Mouse (Mus musculus) cortical plate, adult 2 months (tissue): ENCODE data around the gene Hscb. TPM values are rescaled to one million over a fixed set of nuclear protein-coding genes. Genes with fewer than 3 reads are reported as not detected.

ENCODE experiments used
- H3K27ac ChIP-seq: fragments of 200-500 bp; 2 replicates; pipeline ENCODE4 v1.5.1; 2012; ENCODE audit warnings: low read length, control low read depth, inconsistent platforms; ENCODE audit not compliant: insufficient read depth
- H3K4me1 ChIP-seq: fragments of 200-500 bp; 2 replicates; pipeline ENCODE4 v1.6.1; 2011; ENCODE audit warnings: low read length; ENCODE audit not compliant: control insufficient read depth, insufficient read depth
- H3K4me3 ChIP-seq: fragments of 200-500 bp; 2 replicates; pipeline ENCODE4 v1.5.1; 2011; ENCODE audit warnings: mild to moderate bottlenecking, low read length, control low read depth; ENCODE audit not compliant: insufficient read depth
- CTCF ChIP-seq: fragments of 200-500 bp; IDR thresholded peaks from 2 replicates; pipeline ENCODE4 v1.5.1; 2011; ENCODE audit warnings: mild to moderate bottlenecking, control low read depth, low read length; ENCODE audit not compliant: insufficient read depth; ENCODE audit errors: extremely low read depth
- POLR2A ChIP-seq: fragments of 200-500 bp; IDR thresholded peaks from 2 replicates; pipeline ENCODE4 v1.6.1; 2011; ENCODE audit warnings: mild to moderate bottlenecking, low read length, control low read depth; ENCODE audit not compliant: insufficient read depth; ENCODE audit errors: extremely low read depth
- polyA plus RNA-seq: library from polyadenylated mRNA; depleted of rRNA; stranded (reverse); fragments of >200 nt; gene quantifications from 2 replicates; pipeline ENCODE4 v1.2.3, GENCODE M21; 2012

Hscb gene
- polyA plus RNA-seq, 1 experiment: 15.3 TPM

DNA sequence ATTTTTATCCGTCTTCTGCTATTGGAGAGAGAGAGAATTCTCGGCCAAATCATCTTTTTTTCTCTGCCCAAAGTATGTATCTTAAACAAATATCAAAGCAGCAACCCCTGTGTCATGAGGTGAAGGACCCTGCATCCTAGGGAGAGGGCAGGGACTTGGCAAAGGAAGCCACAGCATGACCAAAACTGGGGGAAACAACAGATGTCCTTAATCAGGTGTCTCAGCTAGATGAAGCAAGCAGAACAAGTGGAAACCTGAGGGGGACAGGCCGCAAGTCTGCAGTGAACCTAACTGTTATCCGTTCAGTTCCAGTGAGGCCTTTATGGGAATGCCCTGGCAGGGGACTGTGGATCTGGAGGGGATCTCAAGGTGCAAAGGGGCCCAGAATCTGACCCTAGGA, 32.1 kb downstream of the Hscb start:
- 0 out of 2 replicates have a peak overlapping the region, but pooled peaks have one; percentile 33 for H3K27ac ChIP-seq
- H3K4me1 ChIP-seq: peaks cover 5% of the 10 kb centered on the region; the same call in 1 of the 2 replicates
- H3K4me3 ChIP-seq: peak overlapping the region; percentile 49; the same call in 1 of the 2 replicates
- TF ChIP-seq CTCF: no peak
- no peak for TF ChIP-seq POLR2A

DNA sequence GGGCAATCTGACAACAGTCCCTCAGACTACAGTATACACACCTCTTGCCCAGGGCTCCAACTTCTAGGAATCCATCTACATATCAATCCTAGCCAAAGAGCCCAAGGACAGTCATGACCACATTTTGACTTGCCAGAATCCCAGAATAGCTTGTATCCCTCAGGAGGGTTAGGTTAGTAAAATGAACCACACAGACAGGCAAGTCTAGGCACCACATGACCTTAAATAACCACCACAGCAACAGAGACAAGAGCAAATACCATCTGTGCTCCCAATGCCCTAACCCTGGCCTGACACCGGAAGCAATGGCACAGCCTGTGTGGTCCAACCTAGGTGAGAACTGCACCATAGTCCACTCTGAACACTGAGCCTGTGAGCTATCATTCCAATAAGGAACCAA, 32.9 kb downstream of the Hscb start:
- Histone ChIP-seq H3K4me1 (peaks cover 5% of the 10 kb centered on the region; the same call in 1 of the 2 replicates), H3K4me3 (no peak overlapping the region)
- TF ChIP-seq CTCF (no peak), POLR2A (no peak)

DNA sequence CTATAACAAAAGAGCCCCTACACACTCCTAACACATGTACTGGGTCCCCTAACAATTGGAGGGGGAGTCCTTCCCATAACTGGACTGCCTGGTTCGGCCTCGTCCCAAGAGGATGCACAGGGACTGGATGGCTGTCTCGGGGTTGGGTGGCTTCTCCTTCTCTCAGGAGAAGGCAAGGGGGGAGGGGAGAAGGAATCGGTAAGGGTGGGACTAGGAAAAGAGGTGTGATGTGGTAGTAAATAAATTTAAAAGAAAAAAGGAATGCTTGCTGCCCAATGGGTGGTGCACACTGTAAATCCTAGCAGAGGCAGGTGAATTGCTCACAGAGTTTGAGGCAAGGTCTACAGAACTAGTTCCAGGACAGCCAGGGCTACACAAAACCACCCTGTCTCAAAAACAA, 33.4 kb downstream of the Hscb start:
- no peak overlapping the region for H3K27ac ChIP-seq
- no peak for TF ChIP-seq CTCF
- no peak for TF ChIP-seq POLR2A
- peaks cover 5% of the 10 kb centered on the region; the same call in 1 of the 2 replicates for H3K4me1 ChIP-seq
- no peak overlapping the region for H3K4me3 ChIP-seq

More for the DNA sequence above, 32.9 kb downstream of the Hscb start:
- H3K27ac ChIP-seq: no peak overlapping the region

DNA sequence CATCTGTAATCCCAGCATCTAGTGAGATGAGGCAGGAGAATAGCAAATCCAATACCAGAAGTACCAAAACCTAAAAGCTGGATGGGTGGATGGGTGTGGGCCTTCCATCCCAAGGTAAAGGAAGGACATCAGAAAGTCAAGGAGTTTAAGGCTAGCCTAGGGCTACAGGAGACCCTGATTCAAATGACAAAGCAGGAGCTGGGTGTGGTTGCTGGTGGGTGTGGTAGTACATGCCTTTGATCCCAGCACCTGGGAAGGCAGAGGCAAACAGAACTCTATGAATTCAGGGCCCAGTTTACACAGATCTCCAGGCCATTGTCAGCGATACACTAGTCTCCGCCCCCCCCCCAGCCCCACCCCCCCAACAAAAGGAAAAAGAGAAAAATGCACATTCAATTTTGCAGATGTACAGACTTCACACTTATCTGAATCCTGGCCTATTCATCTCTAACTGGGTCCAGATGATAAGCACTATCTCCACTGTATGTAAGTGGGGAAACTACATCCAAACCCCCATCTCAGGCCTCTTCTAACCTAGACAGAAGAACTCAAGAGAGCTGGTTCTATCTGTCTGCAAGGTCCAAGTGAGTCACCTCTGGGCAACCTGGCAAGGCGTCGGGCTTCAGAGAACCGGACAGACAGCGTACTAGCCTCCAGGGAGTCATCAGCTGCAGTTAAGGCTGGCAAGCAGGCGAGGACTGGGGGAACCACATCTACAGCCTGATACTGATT, 35.4 kb downstream of the Hscb start:
- TF ChIP-seq POLR2A (no peak), CTCF (no peak)
- Histone ChIP-seq H3K27ac (no peak overlapping the region), H3K4me3 (no peak overlapping the region), H3K4me1 (peaks cover 5% of the 10 kb centered on the region; the same call in 1 of the 2 replicates)

DNA sequence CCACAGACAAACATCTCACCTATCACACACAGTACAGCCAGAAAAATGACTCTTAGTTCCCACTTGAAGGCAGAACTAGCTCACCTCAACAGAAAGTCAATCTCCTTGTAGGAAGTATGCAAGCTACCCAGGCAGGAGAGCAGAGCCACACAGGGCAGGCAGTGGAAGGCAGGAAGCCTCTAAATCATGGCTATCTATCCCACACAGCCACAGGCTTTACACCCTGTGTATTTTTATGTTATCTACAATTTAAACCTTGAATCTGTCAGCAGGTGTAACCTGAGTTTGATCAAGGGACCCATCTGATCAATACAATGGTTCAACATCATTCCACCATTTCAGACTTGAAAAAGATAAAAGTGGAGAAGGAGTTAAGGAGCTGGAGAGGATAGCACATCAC, 36.8 kb downstream of the Hscb start:
- Histone ChIP-seq H3K4me3 (no peak overlapping the region), H3K27ac (no peak overlapping the region), H3K4me1 (peaks cover 5% of the 10 kb centered on the region; the same call in 1 of the 2 replicates)
- TF ChIP-seq POLR2A: no peak
- no peak for TF ChIP-seq CTCF

DNA sequence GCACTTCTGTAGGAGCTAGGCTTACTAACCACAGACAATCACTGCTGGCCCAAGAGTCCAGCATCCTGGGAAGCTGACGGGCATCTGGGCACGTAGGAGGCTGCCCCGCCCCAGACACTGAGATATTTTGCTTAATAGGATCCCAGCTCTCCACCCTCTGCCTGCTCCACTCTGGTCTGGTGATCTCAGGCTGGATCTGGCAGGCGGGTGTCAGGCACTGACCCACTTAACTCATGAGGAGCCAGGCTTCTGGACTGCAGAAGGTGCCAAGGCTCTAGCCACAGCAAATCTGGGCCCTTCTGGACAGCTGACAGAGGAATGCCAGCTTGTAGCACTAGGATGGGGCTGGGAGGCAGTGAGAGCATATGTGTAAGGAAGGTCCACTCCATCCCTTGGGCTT, 37.4 kb downstream of the Hscb start:
- Histone ChIP-seq H3K4me3 (no peak overlapping the region), H3K4me1 (no peaks in the 10 kb centered on the region), H3K27ac (no peak overlapping the region)
- TF ChIP-seq POLR2A (no peak), CTCF (no peak)

DNA sequence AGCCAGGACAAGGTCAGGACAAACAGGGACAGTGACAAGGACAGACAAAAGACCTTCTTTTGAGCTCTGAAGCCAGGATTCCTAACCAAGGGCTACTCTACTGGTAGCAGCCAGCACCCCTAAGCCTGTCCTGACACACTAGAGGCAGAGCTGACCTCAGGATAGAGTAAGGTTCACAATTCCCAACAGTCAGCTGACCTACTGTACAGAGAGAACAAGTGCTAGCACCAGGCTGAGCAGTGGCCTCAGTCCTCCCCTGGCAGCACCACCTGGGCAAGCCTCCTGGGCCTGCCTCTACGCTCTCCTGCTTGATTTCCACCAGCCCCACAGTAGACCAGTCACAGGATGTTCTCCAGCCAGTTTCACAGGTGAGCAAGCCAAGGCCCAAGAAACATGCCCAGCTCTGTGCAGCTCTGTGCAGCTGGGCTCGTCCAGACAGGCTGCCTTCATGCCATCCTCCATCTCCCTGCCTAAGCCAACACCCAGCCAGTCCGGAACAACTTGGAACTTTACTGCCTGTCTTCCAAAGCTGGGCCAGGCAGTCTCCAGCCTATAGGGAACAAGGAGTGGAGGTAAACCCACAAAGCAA, 38.4 kb downstream of the Hscb start:
- H3K4me3 ChIP-seq: no peak overlapping the region
- H3K4me1 ChIP-seq: no peaks in the 10 kb centered on the region
- no peak for TF ChIP-seq POLR2A
- no peak for TF ChIP-seq CTCF

DNA sequence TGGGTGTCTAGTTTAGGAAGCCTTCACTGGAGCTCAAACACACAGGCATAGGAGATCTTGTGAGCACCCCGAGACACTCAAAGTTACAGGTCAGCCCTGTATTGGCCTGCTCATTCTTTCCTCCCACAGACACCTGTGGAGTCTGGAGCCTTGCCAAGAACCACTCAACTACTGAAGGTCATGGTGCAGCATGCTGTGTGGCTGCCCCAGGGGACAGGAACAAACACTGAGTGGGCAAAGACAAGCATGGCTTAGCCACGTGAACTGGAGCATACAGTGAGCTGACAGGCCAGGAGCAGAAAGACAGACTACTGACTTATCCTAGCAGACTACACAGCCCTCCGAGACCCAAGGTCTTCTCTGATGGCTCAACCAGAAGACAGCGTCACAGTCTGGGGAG, 41.9 kb downstream of the Hscb start:
- no peak overlapping the region for H3K4me3 ChIP-seq
- no peaks in the 10 kb centered on the region for H3K4me1 ChIP-seq
- TF ChIP-seq POLR2A (no peak), CTCF (no peak)
- H3K27ac ChIP-seq: no peak overlapping the region

More for the DNA sequence above, 38.4 kb downstream of the Hscb start:
- no peak overlapping the region for H3K27ac ChIP-seq

DNA sequence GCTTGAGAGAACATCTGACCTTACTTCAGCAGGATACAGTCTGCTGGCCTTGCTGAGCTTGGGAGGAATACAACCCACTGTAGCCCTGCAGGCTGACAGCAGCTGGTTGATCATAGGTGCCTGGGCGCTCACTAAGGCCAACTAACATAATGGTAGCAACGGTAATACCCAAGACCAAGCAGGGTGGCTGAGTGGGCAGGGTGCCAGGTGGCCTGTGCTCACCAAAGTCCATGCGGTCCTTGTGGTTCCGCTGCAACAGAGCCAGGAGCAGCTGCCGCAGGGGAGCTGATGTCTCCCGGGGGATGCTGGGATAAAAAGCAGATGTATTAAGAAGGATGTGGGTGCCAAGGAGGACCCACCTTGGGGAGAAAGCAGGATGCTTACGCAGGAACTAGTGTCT, 45.2 kb downstream of the Hscb start:
- TF ChIP-seq CTCF (no peak), POLR2A (no peak)
- Histone ChIP-seq H3K4me3 (no peak overlapping the region), H3K27ac (no peak overlapping the region), H3K4me1 (no peaks in the 10 kb centered on the region)

DNA sequence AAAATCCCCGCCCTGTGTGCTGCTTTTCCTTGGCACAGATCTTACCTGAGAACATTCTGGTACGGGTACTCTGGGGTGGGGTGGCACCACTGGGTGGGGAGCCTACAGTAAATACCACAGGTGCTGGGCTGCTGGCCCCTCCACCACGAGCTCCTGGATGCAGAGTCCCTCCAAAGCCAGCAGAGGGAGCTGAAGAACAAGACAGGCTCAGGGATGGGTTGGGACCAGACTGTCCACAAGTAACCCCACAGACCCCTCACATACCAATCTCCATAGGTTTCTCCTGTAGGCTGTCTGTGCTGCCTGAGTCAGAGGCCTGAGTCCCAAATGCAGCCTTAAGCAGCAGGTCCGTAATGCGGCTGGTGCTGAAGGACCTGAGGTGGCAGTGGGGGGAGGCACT, 50.9 kb downstream of the Hscb start:
- TF ChIP-seq POLR2A: no peak
- peak; percentile 63 for TF ChIP-seq CTCF
- H3K4me3 ChIP-seq: no peak overlapping the region
- H3K27ac ChIP-seq: no peak overlapping the region
- H3K4me1 ChIP-seq: no peaks in the 10 kb centered on the region
